Mouse (Mus musculus) cerebellum, adult 2 months (tissue): ENCODE results near the gene Exd1.

Experiments
- CTCF ChIP-seq: fragments of 200-500 bp; IDR thresholded peaks from 2 replicates; pipeline ENCODE4 v1.5.1; 2011; ENCODE audit warnings: low read depth, mild to moderate bottlenecking, control low read depth, low read length, moderate library complexity, borderline replicate concordance; ENCODE audit not compliant: insufficient read depth
- POLR2A ChIP-seq: fragments of 200-500 bp; IDR thresholded peaks from 2 replicates; pipeline ENCODE4 v1.6.1; 2011; ENCODE audit warnings: low read length, control low read depth, borderline replicate concordance; ENCODE audit not compliant: insufficient read depth

DNA sequence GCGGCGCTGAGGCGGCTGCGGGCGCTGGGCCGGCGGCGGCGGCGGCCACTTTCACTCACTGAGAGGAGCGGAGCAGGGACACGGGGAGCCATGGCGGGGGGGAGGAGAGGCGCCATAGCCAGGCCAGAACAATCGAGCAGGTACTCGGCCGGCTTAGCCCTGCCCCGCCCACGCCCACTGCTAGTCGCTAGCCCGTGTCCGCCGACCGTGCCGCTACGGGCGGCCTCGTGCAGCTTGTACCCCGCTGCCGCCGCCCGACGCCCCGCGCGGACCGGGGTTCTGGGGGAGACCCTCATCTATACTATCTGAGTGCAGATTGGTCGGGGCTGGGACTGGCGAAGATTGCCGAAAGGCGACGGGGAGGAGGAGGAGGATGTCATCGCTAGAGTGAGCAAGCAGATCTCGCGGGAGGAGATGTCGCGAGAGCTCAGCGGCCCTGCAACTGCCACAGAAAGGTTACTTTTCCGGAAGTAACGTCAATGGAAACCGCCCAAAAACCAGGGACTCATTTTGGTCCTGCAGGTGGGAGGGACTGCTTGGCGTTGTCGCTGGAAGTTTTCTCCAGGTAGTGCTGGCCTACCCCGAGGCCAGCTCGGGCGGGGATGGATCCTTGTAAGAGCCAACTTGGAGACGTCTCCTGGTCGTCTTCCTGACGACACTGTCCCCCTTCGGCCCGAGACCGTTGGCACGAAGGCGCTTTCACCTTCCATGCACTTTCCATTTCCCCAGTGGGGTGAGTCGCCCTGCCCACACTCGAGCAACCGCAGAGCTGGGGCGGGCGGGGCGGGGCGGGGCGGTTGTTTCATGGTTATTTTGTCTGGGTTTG lies 69.6 kb downstream of the Exd1 start, which contains the start of gene Ino80:
- TF ChIP-seq CTCF (no peak), POLR2A (peak; percentile 81; the same call in 1 of the 2 replicates)
